Mouse (Mus musculus) gastrocnemius, adult 18-20 months (tissue): ENCODE measurements around the gene Epm2aip1. TPM values are rescaled to one million over a fixed set of nuclear protein-coding genes. Genes with fewer than 3 reads are reported as not detected.

Experiments
- DNase-seq: peaks from one replicate; pipeline ENCODE4 v3.0.0; 2021; ENCODE audit warnings: low spot score
- total RNA-seq, 2 experiments: library from RNA; stranded (reverse); gene quantifications; 2 replicates each; pipeline ENCODE4 v1.2.3; 2021

Epm2aip1 gene
- total RNA-seq, 2 experiments from 2014 or later, result 19.7 to 20.4 TPM

DNA sequence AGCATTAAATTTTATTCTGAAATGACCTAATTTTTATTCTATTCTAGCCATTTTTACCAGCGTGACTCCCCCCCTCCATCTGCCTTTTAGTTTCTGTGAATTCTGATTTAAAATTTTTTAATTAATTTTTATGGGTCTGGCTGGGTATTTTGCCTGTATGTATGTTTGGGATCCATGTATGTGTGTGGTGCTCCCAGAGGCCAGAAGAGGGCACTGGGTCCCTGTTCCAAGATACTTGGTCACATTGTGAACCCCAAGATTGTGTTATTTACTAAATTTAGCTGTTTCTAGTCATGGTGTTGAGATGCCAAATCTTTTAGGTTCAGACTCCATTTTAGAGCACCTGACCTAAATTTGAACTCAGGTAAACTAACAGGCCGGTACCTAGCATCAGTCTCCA is 14.7 kb downstream of the Epm2aip1 start:
- no peak for DNase-seq

GRCm38 (mm10) chr9:111287956-111288355 is 16.2 kb downstream of the Epm2aip1 start:
- DNase-seq, result no peak

DNA sequence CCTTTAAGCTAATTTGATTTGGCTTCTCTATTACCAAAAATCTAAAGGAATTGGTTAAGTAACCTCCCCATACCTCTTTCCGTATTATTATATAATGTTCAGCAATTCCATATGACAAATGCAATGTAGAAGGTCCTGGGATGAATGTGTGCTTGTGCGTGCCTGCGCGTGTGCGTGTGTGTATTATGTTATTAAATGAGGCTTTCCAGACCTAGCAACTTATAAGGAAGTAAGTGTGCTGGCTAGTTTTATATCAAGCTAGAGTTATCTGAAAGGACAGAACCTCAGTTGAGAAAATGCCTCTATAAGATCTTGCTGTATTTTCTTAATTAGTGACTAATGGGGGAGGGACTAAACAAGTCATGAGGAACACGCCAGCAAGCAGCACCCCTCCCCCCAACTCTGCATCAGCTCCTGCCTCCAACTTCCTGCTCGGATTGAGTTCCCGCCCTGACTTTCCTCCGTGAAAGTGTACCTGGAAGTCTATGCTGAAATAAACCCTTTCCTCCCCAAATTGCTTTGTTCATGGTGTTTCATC is 17.6 kb downstream of the Epm2aip1 start:
- DNase-seq, result no peak

DNA sequence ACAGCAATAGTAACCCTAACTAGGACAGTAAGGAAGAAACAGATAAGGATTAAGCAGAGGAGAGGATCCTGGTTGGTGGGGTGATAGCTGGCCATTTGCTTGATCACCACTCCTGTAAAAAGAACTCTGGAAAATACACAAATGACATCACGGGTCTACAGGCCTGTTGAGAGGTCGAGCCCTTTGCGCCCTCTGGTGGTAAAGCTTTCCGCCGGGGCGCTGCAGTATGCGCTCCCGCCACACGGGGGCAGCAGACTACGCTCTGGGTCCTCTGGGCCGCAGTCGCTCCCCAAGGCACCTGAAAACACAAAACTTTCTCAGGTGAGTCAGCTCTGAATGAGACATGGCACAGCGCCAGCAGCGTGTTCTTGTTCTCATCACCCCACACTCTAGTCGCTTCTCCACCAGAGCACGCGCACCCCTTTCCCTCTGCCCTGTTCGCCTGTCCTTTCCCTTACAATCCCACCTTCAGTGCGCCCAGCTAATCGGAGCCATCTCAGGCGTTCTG is 18.2 kb downstream of the Epm2aip1 start:
- peak; percentile 90 for DNase-seq

DNA sequence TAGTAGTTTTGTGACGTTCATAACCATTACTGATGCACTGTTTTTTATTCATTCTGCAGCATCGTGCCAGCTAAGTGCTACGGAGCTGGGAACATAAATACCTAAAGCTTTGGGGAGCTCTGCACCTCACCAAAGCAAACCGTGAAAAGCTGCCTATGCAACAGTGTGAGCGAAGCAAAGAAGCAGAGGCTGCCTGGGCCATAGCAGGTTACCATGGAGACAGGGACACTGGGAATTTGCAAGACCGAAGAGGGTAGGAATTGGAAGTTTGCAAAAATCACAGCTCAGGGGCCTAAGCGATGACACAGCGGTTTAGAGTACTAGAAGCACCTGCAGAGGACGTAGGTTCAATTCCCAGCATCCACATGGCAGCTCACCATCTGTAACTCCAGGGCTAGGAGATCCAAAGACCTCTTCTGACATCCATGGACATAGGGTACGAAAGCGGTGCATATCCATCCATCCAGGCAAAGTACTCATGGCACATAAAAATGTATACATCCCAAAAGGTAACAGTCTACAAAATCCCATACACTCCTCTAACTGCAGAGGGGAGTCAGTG is 18.9 kb downstream of the Epm2aip1 start:
- no peak for DNase-seq

DNA sequence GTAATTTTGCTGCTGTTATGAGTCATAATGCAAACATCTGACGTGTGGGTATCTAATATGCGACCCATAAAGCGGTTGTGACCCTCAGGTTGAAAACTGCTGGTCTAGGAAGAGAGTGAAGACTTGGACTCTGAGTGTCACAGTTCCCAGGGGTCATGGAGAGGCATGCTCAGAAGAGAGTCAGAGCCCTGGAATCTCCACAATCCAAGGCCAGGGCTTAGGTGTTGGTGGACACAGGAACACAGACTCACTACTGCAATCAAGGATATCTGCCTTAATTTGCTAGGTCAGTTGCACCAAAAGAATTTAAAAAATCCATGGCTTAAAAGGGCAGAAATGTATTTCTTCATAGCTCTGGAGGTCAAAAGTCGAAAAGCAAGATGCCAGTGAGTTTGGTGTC is 21.5 kb downstream of the Epm2aip1 start:
- DNase-seq, result no peak

DNA sequence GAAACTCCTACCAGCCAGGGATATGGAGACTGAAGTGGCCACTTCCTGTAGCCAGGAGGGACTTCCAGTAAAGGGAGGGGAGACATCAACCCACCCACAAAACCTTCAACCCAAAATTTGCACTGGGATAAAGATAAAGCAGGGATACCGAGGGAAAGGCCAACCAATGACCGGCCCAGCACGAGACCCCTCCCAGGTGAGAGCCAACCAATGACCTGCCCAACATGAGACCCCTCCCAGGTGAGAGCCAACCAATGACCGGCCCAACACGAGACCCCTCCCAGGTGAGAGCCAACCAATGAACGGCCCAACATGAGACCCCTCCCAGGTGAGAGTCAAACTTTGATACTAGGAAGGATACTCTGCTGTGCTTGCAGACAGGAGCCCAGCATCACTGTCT is 23.2 kb downstream of the Epm2aip1 start:
- no peak for DNase-seq

DNA sequence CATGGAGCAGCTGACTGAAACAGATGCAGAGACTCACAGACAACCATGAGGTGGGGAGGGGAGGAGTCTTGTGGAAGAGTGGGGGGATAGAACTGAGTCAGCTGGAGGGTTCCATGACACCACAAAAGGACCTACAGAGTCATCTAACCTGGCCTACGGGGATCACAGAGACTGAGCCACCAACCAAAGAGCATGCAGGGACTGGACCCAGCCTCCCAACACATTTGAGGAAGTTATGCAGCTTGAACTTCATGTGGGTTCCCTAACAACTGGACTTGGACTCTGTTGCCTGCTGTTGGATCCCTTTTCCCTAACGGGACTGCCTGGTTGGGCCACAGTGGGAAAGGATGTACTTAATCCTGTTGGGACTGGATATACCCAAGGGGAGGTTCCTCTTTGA is 23.6 kb downstream of the Epm2aip1 start:
- DNase-seq, result no peak

DNA sequence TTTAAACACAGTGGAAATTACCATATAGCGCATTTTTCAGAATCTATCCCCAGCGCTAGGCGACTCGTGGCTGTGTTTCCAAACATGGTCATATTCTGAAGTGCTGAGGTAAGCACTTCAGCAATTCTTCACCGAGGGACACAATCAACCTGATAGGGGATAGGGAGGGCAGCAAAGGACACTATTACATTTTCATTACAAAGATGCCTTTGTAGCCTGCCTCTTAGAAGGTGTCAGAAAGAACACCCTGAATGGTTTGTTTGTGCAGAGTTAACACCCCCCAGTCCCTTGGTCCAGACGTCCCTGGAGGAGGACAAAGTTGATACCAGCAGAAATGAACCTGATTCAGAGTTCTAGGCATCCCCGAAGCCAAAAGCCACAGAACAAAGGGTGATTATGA is 24.7 kb downstream of the Epm2aip1 start:
- no peak for DNase-seq

GRCm38 (mm10) chr9:111298606-111299005 is 26.9 kb downstream of the Epm2aip1 start:
- DNase-seq, result no peak

DNA sequence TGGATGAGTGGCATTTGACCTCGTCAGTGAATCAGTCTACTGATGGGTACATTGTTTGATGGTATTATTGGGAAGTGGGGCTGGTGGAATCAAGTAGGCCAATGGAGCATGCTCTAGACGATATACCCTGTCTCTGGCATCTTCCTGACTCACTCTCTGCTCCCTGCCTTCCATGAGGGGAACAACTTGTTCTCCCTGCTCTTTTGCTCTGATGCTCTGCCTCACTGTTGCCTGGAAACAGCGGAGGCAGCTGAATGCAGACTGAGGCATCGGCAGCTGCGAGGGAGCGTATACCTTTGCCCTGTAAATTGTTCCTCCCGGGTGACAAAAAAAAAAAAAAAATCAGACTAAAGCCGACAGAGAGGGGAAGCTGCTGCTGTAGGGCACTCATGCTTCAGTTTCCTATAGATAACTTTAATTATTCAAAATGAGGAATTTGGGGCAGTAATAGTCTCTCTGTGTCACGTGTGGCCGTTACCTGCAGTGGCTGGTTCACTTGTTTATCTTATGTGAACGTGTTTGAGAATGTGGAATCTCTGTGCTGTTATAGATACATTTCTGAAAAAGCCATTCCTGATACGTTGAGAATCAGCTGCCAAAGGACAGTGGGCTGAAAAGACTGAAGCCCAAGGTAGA is 30.6 kb downstream of the Epm2aip1 start:
- no peak for DNase-seq

- DNase-seq, result no peak
Measured at GRCm38 (mm10) chr9:111304036-111304435, 32.3 kb downstream of the Epm2aip1 start.

- DNase-seq, result no peak
Measured at GRCm38 (mm10) chr9:111306142-111306541, 34.4 kb downstream of the Epm2aip1 start.

DNA sequence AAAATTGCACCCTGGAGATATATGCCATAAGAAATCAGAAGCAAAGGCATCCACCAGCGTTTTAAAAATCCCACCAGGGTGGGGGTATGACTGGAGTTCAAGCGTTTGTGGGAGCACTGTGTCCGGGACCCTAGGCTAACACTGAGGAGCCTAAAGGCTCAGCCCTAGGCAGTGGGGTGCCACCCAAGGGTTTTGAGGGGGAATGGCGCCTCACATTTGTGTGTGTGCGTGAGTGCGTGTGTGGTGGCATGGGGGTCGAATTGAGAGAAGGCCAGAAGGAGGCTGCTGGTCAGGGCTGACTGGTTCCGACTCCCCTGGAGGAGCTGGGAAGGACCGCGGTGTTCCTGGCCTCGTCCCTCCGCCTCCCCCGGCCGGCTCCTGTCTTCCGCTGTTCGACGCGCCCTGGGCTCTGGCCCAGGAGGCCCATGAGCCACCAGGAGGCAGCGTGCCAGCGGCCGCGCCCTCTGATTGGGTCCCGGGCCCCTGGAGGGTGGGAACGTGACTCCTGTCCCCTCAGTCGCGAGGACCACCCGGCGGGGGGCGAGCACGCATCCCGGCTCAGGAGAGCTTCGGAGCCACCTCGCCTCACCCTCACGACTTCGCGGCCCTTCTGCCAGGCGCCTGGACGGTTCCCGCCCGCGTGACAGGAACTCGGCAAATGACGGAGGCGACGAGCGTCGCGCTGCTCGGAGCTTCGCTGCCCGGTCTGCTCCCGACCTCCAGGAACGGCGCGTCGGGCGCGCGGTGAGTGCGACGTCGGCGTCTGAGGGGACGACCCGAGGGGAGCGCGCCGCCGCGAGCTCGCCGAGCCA is 39.5 kb downstream of the Epm2aip1 start, which contains the start of gene Trank1:
Trank1 (plus strand) TSS at position 709 of the 812 bp plus-strand sequence.
- no peak for DNase-seq

GRCm38 (mm10) chr9:111311843-111312441 is 40.2 kb downstream of the Epm2aip1 start:
- no peak for DNase-seq

- DNase-seq, result no peak
Measured at GRCm38 (mm10) chr9:111312442-111313141, 40.9 kb downstream of the Epm2aip1 start.

DNA sequence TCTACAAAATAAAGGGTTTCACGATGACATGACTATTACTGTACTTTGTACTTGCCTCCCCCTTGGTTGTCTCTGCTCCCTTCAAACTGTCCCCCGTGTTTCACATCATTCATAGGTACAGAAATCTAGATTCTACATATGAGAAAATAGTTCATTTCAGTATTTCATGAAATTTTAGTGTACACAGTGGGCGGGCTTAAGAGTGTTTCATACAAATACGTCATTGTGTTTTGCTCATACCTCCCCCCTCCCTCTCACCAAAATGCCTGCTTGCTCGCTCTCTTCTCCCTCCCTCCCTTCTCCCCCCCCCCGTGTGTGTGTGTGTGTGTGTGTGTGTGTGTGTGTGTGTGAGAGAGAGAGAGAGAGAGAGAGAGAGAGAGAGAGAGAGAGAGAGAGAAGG is 41.6 kb downstream of the Epm2aip1 start:
- DNase-seq, result no peak

DNA sequence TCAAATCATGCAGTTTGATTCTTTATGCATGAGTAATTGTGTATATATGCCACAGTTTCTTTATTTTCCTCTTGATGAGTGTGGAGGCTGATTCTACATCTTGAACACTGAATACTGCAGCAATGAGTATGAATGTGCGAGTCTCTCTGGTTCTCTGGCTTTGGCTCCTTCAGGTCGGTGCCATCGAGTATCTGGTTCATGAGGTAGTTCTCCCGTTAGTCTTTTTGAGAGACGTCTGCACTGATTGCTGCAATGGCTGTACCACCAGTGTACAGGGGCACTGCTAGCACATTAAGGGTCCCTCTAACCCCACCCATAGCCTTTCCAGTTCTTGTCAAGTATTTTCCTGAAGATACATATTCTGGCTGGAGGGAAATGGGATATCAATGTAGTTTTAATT is 42.1 kb downstream of the Epm2aip1 start:
- no peak for DNase-seq

DNA sequence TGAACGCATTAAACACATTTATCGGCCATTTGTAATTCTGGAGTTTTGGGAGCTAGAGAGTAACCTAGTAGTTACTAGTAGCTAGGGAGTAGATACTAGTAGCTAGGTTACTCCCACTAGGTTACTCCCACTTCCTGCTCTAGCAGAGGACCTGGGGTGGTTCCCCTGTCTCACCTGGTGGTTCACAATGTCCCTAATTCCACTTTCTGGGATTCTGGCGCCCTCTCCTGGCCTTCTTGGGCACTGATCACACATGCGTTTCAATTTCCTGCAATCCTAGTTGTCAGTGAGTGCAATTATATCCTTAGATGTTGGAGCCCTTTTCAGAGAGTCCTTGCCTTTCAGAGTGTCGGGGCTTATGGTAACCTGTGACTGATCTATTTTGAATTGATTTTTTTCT is 42.5 kb downstream of the Epm2aip1 start:
- DNase-seq, result peak; percentile 25

DNA sequence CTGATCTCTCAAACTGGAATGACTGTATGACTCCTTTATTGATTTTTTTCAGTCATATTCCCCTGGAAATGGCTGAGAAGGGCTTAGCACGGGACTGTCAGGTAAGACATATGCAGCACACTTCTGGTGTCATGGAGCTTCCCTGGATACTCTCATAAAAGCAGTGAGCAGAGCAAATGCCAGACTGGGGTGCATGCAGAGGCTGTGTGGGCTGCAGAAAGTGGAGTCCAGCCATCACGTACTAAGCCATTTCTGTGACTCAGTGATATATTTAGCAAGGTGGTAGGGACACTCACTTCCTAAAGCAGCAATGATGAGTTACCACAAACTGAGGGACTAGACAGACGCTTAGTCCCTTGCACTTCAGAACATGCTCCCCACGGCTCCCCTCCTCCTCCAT is 49.2 kb downstream of the Epm2aip1 start:
- no peak for DNase-seq

DNA sequence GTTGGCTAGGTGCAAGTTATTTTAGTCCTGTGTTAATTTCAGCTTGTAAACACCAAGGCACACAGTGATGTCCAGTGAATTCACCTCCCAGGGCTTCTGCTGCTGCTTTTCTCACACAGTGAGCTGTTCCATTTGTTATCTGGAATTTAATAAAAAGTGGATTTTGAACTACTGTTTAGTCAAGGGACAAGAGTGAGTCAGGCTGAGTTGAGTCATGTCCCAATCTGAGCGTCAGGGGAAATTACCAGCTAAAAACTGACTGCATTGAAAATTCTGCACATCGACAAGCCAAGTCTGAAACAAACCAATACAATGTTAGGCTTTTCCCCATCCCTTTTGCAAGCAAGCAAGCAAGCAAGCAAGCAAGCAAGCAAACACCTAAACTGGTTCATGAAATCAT is 53.2 kb downstream of the Epm2aip1 start:
- DNase-seq, result no peak
